Mouse (Mus musculus) layer of hippocampus, adult 6 months (tissue): ENCODE measurements around the gene Gprc5c. TPM values are rescaled to one million over a fixed set of nuclear protein-coding genes. Genes with fewer than 3 reads are reported as not detected.

ENCODE experiments used
- long read RNA-seq, 2 experiments: library from polyadenylated mRNA; unstranded; transcript quantifications; one replicate each; pipeline ENCODE4 v2.0.0; 2019 to 2020
- polyA plus RNA-seq: library from polyadenylated mRNA; unstranded; fragments of <200 nt; fragmentation: Nextera tagmentation; gene quantifications from 2 replicates; pipeline ENCODE4 v1.2.3, GENCODE M21; 2021

Gprc5c gene
- 3.1 and 6.1 TPM in 2 replicates for polyA plus RNA-seq
- long read RNA-seq, experiment 1, partial matches to known transcripts, result 0 of 2 reads
- long read RNA-seq, experiment 1, other reads (novel, unspliced or antisense), result 2 of 2 reads
- long read RNA-seq, experiment 2, transcript Gprc5c-202 (5 exons, 3,667 nt), result major isoform, 10 of 29 reads
- long read RNA-seq, experiment 2, partial matches to known transcripts, result 12 of 29 reads
- long read RNA-seq, experiment 2, other reads (novel, unspliced or antisense), result 5 of 29 reads

GRCm38 (mm10) chr11:114850452-114851268 is at the start of gene Gprc5c:
TSS of gene Gprc5c (plus strand) at chr11:114851152.

GRCm38 (mm10) chr11:114889991-114890518 is 39.1 kb downstream of the Gprc5c start, which contains the start of gene Cd300a:
TSS of gene Cd300a (plus strand) at chr11:114890041.

Other genes with a start within 250 kb of the Gprc5c start
- 4,707 and 4,862 TPM in 2 replicates for gene Rpl38, start 182.6 kb upstream of the Gprc5c start, polyA plus RNA-seq
- gene Ttyh2, start 175.7 kb upstream of the Gprc5c start, polyA plus RNA-seq, result 41.8 and 57.8 TPM in 2 replicates
- gene Dnaic2, start 123.7 kb upstream of the Gprc5c start, polyA plus RNA-seq, result 1.8 and 3.5 TPM in 2 replicates
- gene Kif19a, start 85.8 kb upstream of the Gprc5c start, polyA plus RNA-seq, result 0.34 and 0.64 TPM in 2 replicates
- 97.8 and 99.0 TPM in 2 replicates for gene Btbd17, start 55.2 kb upstream of the Gprc5c start, polyA plus RNA-seq
- gene Gpr142, start 52.2 kb upstream of the Gprc5c start, polyA plus RNA-seq, result not detected in 2 replicates
- 0.95 and 1.2 TPM in 2 replicates for gene Cd300a, start 38.9 kb downstream of the Gprc5c start, polyA plus RNA-seq
- 0.05 TPM in 1 of 2 replicates, not detected in the other for gene Cd300lb, start 83.2 kb downstream of the Gprc5c start, polyA plus RNA-seq
- not detected in 2 replicates for gene Cd300c, start 118.0 kb downstream of the Gprc5c start, polyA plus RNA-seq
- gene Cd300ld, start 138.8 kb downstream of the Gprc5c start, polyA plus RNA-seq, result 0.05 TPM in 1 of 2 replicates, not detected in the other
- 5.0 and 6.7 TPM in 2 replicates for gene Cd300c2, start 150.7 kb downstream of the Gprc5c start, polyA plus RNA-seq
- gene Cd300ld2, start 165.0 kb downstream of the Gprc5c start, polyA plus RNA-seq, result not detected in 2 replicates
- 0.82 and 2.2 TPM in 2 replicates for gene Cd300ld4, start 175.9 kb downstream of the Gprc5c start, polyA plus RNA-seq
- 0.44 and 0.52 TPM in 2 replicates for gene Cd300ld5, start 186.6 kb downstream of the Gprc5c start, polyA plus RNA-seq
- 0.87 and 1.1 TPM in 2 replicates for gene Cd300ld3, start 197.3 kb downstream of the Gprc5c start, polyA plus RNA-seq
- 0.06 TPM in 1 of 2 replicates, not detected in the other for gene Cd300e, start 211.0 kb downstream of the Gprc5c start, polyA plus RNA-seq
- 1.3 and 1.6 TPM in 2 replicates for gene Rab37, start 240.3 kb downstream of the Gprc5c start, polyA plus RNA-seq